Mouse (Mus musculus) heart, adult 2 months (tissue): ENCODE measurements around the gene Trmt10c. TPM values are rescaled to one million over a fixed set of nuclear protein-coding genes. Genes with fewer than 3 reads are reported as not detected.
A peak's percentile ranks its signal among the peaks of the same experiment; 100 is the strongest.

Experiments
- DNase-seq, 2 experiments: peaks; one replicate each; pipeline ENCODE4 v3.0.0; 2021
- H3K27ac ChIP-seq: fragments of 200-600 bp; 2 replicates; pipeline ENCODE4 v1.8.1; 2022
- H3K27me3 ChIP-seq: fragments of 200-500 bp; 2 replicates; pipeline ENCODE4 v1.6.1; 2012; ENCODE audit warnings: mild to moderate bottlenecking, low read length, inconsistent platforms, mixed read lengths; ENCODE audit not compliant: control insufficient read depth, insufficient read depth
- H3K36me3 ChIP-seq: fragments of 200-500 bp; 2 replicates; pipeline ENCODE4 v1.6.1; 2012; ENCODE audit warnings: low read length, inconsistent platforms; ENCODE audit not compliant: control insufficient read depth, insufficient read depth
- H3K4me1 ChIP-seq: fragments of 200-500 bp; 2 replicates; pipeline ENCODE4 v1.6.1; 2011; ENCODE audit warnings: low read length; ENCODE audit not compliant: control insufficient read depth, insufficient read depth
- H3K4me3 ChIP-seq: fragments of 200-600 bp; 2 replicates; pipeline ENCODE4 v1.8.1; 2022
- H3K79me2 ChIP-seq: fragments of 200-500 bp; replicated peaks from 2 replicates; pipeline ENCODE4 v1.6.1; 2012; ENCODE audit warnings: mild to moderate bottlenecking, inconsistent platforms, low read length, moderate library complexity, mixed read lengths; ENCODE audit not compliant: control insufficient read depth, insufficient read depth
- H3K9ac ChIP-seq: fragments of 200-500 bp; 2 replicates; pipeline ENCODE4 v1.6.1; 2012; ENCODE audit warnings: low read depth, mild to moderate bottlenecking, control low read depth, inconsistent platforms, low read length, mixed read lengths
- CTCF ChIP-seq: fragments of 200-600 bp; IDR thresholded peaks from 2 replicates; pipeline ENCODE4 v1.8.1; 2022; ENCODE audit warnings: antibody characterized with exemption, mild to moderate bottlenecking, moderate library complexity
- EP300 ChIP-seq: fragments of 200-500 bp; IDR thresholded peaks from 2 replicates; pipeline ENCODE4 v1.6.1; 2011; ENCODE audit warnings: low read depth, low read length, control low read depth; ENCODE audit not compliant: insufficient read depth
- POLR2A ChIP-seq: fragments of 200-500 bp; IDR thresholded peaks from 2 replicates; pipeline ENCODE4 v1.6.1; 2011; ENCODE audit warnings: mild to moderate bottlenecking, low read depth, low read length, control low read depth; ENCODE audit not compliant: insufficient read depth
- WGBS: fragments of 180-500 bp; shearing (Covaris S2); methylation state at CpG from one replicate; pipeline ENCODE4 v1.1.7; 2018; 5-methylcytosine and 5-hydroxymethylcytosine counted together
- intact Hi-C: fragments of 180-260 bp; cut with DNase I; formaldehyde crosslinking; loops from one replicate; pipeline ENCODE4 v1.15.1; 2025
- polyA plus RNA-seq: library from polyadenylated mRNA; depleted of rRNA; stranded (reverse); fragments of >200 nt; gene quantifications from 2 replicates; pipeline ENCODE4 v1.2.3, GENCODE M21; 2012
- total RNA-seq, 2 experiments: library from RNA; stranded (reverse); gene quantifications; 2 replicates each; pipeline ENCODE4 v1.2.3; 2021

The Trmt10c gene
- total and polyA plus RNA-seq, 3 experiments: 2.5 to 12.0 (median 12.0) TPM

DNA sequence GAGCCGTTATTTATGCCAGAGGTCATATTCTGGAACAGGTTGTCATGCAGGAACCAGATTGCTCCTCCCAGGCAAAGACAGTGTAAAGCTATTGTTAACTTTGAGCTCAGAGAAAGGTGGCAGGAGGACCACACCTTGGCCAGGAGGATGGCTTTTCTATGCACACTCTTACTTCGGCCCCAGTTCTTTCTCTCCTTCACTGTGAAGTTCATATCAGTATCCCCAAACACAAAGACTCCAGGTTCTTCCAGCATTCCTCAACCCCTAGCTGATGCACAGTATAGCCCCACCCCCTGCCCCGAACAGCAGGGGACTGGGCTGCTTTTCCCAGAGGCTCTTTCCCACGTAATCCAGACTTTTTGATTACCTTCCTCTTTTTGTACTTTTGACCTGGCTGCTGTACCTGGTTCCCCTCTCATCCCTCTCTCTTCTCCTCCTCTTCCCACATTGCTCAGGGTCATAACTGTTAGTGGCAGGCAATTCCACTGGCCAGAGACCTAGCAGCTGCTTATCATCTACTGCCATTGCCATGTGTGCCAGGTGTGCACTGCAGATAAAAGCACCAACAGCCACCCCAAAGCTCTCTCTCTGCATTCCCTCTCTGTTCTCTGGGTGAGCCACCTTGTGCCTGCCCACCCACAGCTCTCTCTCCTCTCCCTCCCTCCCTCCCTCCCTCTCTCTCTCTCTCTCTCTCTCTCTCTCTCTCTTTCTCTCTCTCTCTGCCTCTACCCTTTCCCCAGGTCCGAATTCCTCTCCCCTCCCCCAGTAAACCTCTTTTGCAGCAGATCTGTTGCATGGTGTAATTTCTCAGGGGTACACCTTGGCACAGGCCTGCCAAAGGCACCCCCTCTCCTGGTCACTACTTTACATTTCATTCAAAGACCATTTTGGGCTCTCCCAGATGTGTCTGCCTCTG lies 34.0 kb upstream of the Trmt10c start:
- WGBS: 42% methylated on average over 5 of the region's 5 CpGs
- H3K27ac ChIP-seq: no peak overlapping the region
- intact Hi-C loops: no loop called here

DNA sequence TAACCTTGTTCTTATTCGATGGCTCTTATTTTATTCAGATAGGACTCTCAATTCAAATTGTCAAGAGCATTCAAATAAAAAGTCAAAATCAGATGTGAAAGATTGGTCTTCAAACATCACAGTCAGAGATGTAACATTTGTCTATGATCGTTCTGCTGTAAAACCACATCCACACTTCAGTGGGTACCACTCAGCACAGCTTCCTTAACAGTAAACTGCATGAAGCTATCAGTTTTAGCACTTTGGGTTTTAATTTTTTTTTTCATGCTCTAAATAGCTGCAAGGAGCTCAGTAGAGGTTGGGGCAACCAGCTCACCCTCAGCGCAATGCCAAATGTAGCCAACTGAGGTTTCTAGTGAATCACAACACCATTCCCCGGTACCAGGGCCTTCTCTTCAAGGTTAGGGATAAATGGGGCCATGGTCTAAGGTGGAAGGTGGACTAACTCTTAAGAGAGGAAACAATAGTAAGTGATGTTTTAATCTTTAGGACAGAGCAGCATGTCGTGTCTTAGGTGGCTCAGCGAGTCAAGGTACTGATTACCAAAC lies 31.0 kb upstream of the Trmt10c start:
- Histone ChIP-seq H3K27me3 (no peaks in the 10 kb centered on the region), H3K9ac (no peak overlapping the region), H3K4me3 (no peak overlapping the region), H3K79me2 (no peaks in the 10 kb centered on the region), H3K4me1 (peaks cover 1% of the 10 kb centered on the region; the same call in 1 of the 2 replicates), H3K27ac (no peak overlapping the region), H3K36me3 (no peaks in the 10 kb centered on the region)
- TF ChIP-seq CTCF: no peak
- no peak for TF ChIP-seq EP300
- no peak for TF ChIP-seq POLR2A
- WGBS: 81% methylated on average over 6 of the region's 6 CpGs
- no peak for DNase-seq
- intact Hi-C loops: no loop called here

More for the DNA sequence above, 34.0 kb upstream of the Trmt10c start:
- no peaks in the 10 kb centered on the region for H3K27me3 ChIP-seq
- H3K79me2 ChIP-seq: no peaks in the 10 kb centered on the region
- no peak overlapping the region for H3K4me3 ChIP-seq
- peaks cover 2% of the 10 kb centered on the region for H3K4me1 ChIP-seq
- no peak for DNase-seq
- peaks cover 3% of the 10 kb centered on the region; the same call in 1 of the 2 replicates for H3K36me3 ChIP-seq
- no peak for TF ChIP-seq EP300
- no peak for TF ChIP-seq CTCF
- TF ChIP-seq POLR2A: no peak
- H3K9ac ChIP-seq: no peak overlapping the region

DNA sequence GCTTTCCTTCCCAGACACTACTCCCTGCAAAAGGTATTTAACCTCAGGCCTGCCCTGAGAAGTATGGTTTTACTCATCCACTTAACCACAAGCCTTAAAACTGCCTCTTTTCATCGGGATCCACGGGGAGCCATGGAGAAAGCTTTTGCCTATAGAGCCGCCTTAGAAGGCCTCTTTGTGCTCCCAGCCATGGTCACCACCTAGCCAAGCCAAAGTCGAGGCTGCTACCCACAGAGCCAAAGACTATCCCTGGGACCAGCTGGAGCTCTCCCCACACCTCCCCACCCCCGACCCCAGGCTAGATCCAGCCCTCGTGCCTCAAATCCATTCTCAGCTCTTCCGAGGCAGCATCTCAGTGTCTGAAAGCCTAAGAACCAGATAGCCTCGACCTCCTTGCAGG lies 28.5 kb upstream of the Trmt10c start:
- WGBS: 51% methylated on average over 8 of the region's 8 CpGs
- H3K27me3 ChIP-seq: no peaks in the 10 kb centered on the region
- intact Hi-C loops: no loop called here
- no peak overlapping the region for H3K9ac ChIP-seq
- H3K79me2 ChIP-seq: no peaks in the 10 kb centered on the region
- TF ChIP-seq EP300: no peak
- no peak for TF ChIP-seq CTCF
- TF ChIP-seq POLR2A: no peak
- no peak for DNase-seq
- no peak overlapping the region for H3K27ac ChIP-seq
- H3K36me3 ChIP-seq: no peaks in the 10 kb centered on the region
- peaks cover 1% of the 10 kb centered on the region; the same call in 1 of the 2 replicates for H3K4me1 ChIP-seq
- no peak overlapping the region for H3K4me3 ChIP-seq

DNA sequence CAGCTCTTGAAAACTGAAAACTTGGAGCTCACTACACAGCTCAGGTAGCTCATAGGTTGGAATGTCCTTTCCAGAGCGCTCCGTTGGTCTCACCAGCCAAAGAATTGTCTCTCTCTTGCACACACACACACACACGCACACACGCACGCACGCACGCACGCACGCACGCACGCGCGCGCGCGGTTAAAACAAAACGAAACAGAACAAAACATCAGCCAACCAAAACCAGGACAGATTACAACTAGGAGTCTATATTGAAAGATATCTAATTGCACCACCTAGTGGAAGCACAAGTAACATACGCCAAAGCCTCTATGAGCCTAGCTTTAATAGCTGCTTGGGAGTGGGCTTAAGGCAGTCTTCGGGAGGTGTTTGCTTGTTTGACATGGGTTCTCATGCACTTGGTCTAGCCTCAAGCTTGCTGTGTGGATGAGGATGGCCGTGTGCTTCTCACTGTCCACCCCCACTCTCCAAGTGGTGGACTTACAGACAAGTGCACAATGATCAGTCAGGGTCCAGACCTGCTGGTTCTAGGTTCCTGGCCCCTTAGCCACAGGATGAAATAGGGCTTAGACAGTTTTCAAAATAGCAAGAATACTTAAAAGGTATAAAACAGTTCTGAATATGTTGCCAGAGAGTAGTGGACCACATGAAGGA lies 26.8 kb upstream of the Trmt10c start:
- WGBS: 4% methylated on average over 20 of the region's 20 CpGs
- Histone ChIP-seq H3K27ac (no peak overlapping the region), H3K4me1 (peaks cover 1% of the 10 kb centered on the region; the same call in 1 of the 2 replicates), H3K9ac (peak overlapping the region; percentile 65), H3K27me3 (no peaks in the 10 kb centered on the region), H3K4me3 (peak overlapping the region; percentile 41), H3K79me2 (no peaks in the 10 kb centered on the region), H3K36me3 (no peaks in the 10 kb centered on the region)
- intact Hi-C loops: loop anchor here (1.0 to 2.0 kb wide), 2 partner anchors 100 to 113 kb away; no protein-coding TSS in a partner anchor
- peak; percentile 50 to 63 for DNase-seq
- TF ChIP-seq CTCF: peak; percentile 79
- TF ChIP-seq POLR2A: no peak
- no peak for TF ChIP-seq EP300

DNA sequence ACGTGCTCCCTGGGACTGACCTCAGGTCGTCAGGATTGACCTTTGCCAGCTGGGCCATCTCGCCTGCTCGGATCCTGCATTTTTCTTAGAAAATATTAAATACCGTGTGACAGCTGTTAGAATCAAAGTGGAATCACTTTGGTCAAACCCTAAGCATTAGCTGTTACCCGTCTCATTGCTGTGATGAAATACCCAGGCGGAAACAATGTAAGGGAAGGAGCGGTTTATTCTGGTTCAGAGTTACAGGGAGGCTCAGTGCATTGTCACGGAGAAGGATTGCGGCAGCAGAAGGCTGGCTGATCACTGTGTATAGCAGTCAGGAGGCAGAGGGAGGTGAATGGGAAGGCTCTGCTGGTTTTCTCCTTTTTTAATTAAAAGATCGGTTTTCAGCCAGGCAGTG lies 25.4 kb upstream of the Trmt10c start:
- Histone ChIP-seq H3K4me3 (no peak overlapping the region), H3K36me3 (no peaks in the 10 kb centered on the region), H3K27me3 (no peaks in the 10 kb centered on the region), H3K79me2 (no peaks in the 10 kb centered on the region), H3K27ac (no peak overlapping the region), H3K9ac (no peak overlapping the region), H3K4me1 (peaks cover 1% of the 10 kb centered on the region; the same call in 1 of the 2 replicates)
- intact Hi-C loops: no loop called here
- TF ChIP-seq POLR2A: no peak
- TF ChIP-seq CTCF: no peak
- TF ChIP-seq EP300: no peak
- WGBS: 72% methylated on average over 11 of the region's 11 CpGs
- no peak for DNase-seq
